Mouse (Mus musculus) monocyte, adult 2 months (primary cell): ENCODE measurements around the gene Ints6.
"Not testable (repeated sequence)": the region's sequence is repeated elsewhere in the genome, so short reads cannot be mapped to it uniquely, and the experiment has no call there.

Experiments
- DNase-seq, 2 experiments: peaks; one replicate each; pipeline ENCODE4 v3.0.0; 2022; ENCODE audit warnings: low spot score in 2 of 2, low read depth in 1 of 2

The Ints6 gene

DNA sequence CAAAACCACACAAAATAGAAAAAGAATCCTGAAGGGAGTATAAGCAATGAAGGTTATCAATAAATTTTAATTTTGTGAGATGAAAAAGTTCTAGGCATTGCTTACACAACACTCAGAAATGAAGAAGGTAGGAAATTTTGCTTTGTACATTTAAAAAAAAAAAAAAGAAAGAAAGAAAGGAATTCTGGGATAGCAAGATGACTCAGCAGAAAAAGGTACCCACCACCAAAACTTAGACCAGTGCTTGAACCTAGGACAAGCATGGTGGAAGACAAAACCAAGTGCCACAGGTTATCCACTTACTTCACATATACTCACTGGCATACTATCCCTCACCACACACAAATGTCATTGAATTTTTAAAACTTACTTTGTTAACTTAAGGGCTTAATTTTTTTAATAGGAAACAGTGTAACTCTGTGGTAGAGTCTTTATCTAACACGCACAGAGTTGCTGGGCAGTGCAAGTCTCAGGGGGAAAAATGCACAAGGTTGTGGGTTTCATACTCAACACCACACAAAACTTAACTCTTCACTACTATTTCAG lies 5.8 kb downstream of the Ints6 start:
- no peak for DNase-seq

GRCm38 (mm10) chr14:62751479-62751878 lies 9.5 kb downstream of the Ints6 start:
- DNase-seq: no peak

GRCm38 (mm10) chr14:62735646-62736045 lies 25.3 kb downstream of the Ints6 start:
- no peak for DNase-seq

- DNase-seq: no peak
Measured at GRCm38 (mm10) chr14:62733666-62734065, 27.3 kb downstream of the Ints6 start.

DNA sequence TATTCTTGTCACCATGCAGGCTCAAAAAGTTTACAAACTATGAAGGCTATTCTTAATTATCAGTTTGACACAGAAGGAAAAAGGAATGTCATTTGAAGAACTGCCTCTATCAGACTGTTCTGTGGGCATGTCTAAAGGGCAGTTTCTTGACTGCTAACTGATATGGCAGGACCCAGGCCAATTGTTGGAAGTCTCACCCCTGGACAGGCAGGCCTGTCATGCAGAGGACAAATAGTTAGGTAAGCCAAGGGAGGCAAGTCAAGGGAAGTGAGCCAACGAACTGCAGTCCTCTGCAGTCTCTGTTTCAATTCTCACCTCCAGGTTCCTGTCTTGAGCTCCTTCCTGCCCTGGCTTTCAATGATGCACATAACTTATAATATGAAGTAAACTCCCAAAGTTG lies 29.1 kb downstream of the Ints6 start:
- DNase-seq: no peak

- no peak for DNase-seq
Measured at GRCm38 (mm10) chr14:62724560-62724959, 36.4 kb downstream of the Ints6 start.

GRCm38 (mm10) chr14:62721625-62722024 lies 39.3 kb downstream of the Ints6 start:
- DNase-seq: no peak

DNA sequence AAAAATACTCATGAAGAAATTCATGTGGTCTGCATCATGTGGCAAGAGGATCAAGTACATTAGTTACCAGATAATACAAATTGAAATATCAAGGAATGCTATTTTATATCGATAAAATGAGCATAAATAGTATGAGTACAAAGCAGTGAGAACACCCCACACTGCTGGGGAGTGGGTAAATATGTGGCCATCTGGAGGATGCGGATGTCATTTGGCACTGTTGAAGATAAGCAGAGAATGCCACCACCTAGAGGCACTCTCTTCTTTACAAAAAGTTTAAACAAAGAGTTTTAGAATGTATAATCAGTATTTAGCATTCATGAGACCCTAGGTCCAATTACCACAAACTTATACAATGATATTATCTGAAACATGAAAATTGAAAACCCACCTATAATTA lies 42.8 kb downstream of the Ints6 start:
- no peak for DNase-seq

- no peak for DNase-seq
Measured at GRCm38 (mm10) chr14:62673646-62674045, 87.3 kb downstream of the Ints6 start.

- no peak for DNase-seq
Measured at GRCm38 (mm10) chr14:62664976-62665673, 95.8 kb downstream of the Ints6 start.

DNA sequence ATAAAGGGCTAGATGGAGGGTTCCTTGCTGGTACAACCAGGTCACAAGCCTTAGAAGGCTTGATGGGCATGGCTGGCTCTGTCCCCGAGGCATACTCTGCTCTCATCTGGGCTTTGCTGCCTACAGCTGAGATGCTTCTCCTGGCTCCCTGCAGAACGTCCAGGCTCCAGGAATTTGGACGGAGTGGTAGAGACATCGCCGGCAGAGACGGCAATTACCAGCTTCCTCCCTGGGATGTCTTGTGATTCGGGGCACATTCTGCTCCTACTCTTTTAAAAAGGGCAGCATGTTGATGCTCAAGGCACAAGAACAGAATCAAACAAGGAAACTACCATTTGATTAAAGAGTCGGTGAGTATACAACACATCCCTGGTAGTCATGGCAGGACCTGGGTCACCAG lies 97.6 kb downstream of the Ints6 start, which contains the start of gene Serpine3:
TSS of gene Serpine3 (plus strand) at position 301 of the 400 bp plus-strand sequence.
- no peak for DNase-seq

DNA sequence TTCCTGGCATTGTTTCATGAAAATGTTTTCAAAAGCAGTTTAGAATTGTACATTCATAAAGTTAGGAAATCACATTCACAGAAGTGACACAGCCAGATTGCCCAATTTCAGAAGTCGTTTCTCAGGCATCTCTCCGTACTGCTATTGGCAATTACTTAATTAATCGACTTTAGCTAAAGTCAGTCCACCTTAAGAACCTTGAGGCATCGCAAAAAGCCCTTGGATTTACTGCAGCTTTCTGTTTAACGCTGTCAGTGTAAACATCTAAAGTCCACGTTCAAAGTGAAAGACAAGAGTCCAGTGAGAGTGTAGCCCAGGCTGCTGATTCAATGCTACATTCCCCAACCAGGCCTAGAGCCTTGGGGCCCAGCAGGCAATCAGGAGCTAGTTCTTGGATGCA lies 98.6 kb downstream of the Ints6 start:
- DNase-seq: no peak

GRCm38 (mm10) chr14:62657469-62657868 lies 103.5 kb downstream of the Ints6 start:
- DNase-seq: no peak

- DNase-seq: no peak
Measured at GRCm38 (mm10) chr14:62655996-62656395, 105.0 kb downstream of the Ints6 start.

DNA sequence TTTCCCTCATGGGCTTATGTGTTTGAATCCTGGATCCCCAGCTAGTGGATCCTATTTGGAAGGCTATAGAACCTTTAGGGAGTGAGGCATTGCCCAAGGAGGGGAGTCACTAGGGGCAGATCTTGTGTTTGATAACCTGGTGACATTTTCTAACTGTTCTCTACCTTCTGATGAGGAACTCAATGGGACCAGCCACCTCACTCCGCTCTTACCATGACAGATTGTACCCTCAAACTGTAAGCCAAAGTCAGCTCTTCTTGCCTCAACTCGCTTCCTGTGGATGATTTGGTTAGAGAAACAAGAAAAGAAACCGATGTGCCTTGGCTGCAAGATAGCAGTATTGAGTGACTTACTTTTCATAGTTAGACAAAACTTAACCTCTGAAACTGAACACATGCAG lies 109.2 kb downstream of the Ints6 start:
- DNase-seq: no peak

- DNase-seq: no peak
Measured at GRCm38 (mm10) chr14:62650376-62650775, 110.6 kb downstream of the Ints6 start.

GRCm38 (mm10) chr14:62648405-62648804 lies 112.6 kb downstream of the Ints6 start:
- DNase-seq: no peak

DNA sequence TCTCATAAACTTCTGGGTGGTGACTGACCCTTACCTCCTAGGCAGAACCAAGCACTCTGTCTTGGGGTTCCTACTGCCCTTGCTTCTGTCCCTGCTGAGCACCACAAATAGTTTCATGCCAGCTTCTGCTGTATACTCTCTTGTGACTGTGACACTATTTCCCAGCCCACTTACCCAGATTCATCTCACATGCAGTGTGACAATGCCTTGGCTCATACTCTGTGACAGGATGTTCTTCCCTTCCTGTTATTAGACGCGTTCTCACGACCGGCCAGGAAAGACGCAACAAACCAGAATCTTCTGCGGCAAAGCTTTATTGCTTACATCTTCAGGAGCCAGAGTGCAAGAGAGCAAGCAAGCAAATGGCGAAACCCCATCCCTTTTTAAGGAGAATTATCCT lies 118.6 kb downstream of the Ints6 start:
- DNase-seq: not testable (repeated sequence)

- no peak for DNase-seq
Measured at GRCm38 (mm10) chr14:62640396-62640795, 120.6 kb downstream of the Ints6 start.

DNA sequence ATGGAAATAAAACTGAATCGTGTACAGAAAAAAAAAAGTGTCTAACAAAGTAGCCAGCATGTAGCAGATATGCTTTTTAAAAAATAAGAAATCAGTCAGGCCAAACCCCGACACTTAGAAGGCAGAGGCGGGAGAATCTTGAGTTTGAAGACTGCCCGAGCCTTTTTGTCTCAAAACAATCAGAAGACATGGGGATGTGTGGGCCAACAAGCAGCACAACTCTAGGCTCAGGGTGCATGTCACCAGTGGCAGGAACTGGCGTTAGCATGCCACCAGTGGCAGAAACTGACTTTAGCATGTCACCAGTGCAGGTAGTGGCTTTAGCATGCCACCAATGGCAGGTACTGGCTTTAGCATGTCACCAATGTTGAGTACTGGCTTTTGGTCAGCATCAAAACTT lies 121.4 kb downstream of the Ints6 start:
- no peak for DNase-seq

GRCm38 (mm10) chr14:62639111-62639510 lies 121.9 kb downstream of the Ints6 start:
- no peak for DNase-seq

DNA sequence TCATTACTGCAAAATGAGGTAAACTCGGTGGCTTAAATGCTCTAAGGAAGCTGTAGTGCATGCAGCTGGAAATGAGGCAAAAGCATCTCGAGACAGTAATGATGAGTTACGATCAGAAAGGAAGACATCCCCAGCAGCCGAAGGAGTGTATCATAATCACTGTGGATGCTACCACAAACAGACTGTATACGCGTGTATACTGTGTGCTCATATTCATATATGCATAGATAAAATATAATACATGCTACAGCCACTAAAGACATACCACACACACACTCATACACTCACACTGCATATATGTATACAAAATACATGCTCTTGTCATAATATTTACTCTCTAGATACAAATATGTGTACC lies 122.6 kb downstream of the Ints6 start:
- no peak for DNase-seq
